Mouse (Mus musculus) limb, embryonic 14.5 days (tissue): Measurements from ENCODE around the gene Palld. TPM values are rescaled to one million over a fixed set of nuclear protein-coding genes. Genes with fewer than 3 reads are reported as not detected.

ENCODE experiments used
- ATAC-seq: fragments of 200-750 bp; cut with Nextera tagmentation; 2 replicates; pipeline ENCODE4 v1.8.0; 2017; ENCODE audit warnings: low read depth, moderate number of reproducible peaks, moderate TSS enrichment; ENCODE audit not compliant: low FRiP score
- DNase-seq: peaks from one replicate; pipeline ENCODE4 v3.0.0-alpha.2; 2015; ENCODE audit warnings: low spot score
- H3K27ac ChIP-seq: fragments of 300-500 bp; sonication (generic); replicated peaks from 2 replicates; pipeline ENCODE4 v1.5.1; 2014; ENCODE audit warnings: low read depth, mild to moderate bottlenecking, low read length, moderate library complexity, mixed read lengths
- H3K27me3 ChIP-seq: fragments of 300-500 bp; sonication (generic); 2 replicates; pipeline ENCODE4 v1.6.1; 2014; ENCODE audit warnings: low read length, mixed read lengths; ENCODE audit not compliant: control insufficient read depth, insufficient read depth
- H3K36me3 ChIP-seq: fragments of 300-500 bp; sonication (generic); 2 replicates; pipeline ENCODE4 v1.6.1; 2014; ENCODE audit warnings: mild to moderate bottlenecking, low read length, moderate library complexity, mixed read lengths; ENCODE audit not compliant: control insufficient read depth, insufficient read depth
- H3K4me1 ChIP-seq: fragments of 300-500 bp; sonication (generic); 2 replicates; pipeline ENCODE4 v1.6.1; 2014; ENCODE audit warnings: antibody characterized with exemption, low read length, mixed read lengths; ENCODE audit not compliant: control insufficient read depth, insufficient read depth
- H3K4me2 ChIP-seq: fragments of 300-500 bp; sonication (generic); replicated peaks from 2 replicates; pipeline ENCODE4 v1.6.1; 2014; ENCODE audit warnings: low read depth, mild to moderate bottlenecking, low read length, moderate library complexity; ENCODE audit not compliant: severe bottlenecking
- H3K4me3 ChIP-seq: fragments of 300-500 bp; sonication (generic); replicated peaks from 2 replicates; pipeline ENCODE4 v1.5.1; 2014; ENCODE audit warnings: low read length
- H3K9ac ChIP-seq: fragments of 300-500 bp; sonication (generic); 2 replicates; pipeline ENCODE4 v1.6.1; 2014; ENCODE audit warnings: mild to moderate bottlenecking, low read depth, low read length, moderate library complexity; ENCODE audit not compliant: severe bottlenecking
- H3K9me3 ChIP-seq: fragments of 300-500 bp; sonication (generic); 2 replicates; pipeline ENCODE4 v1.6.1; 2016; ENCODE audit warnings: low read length; ENCODE audit not compliant: control insufficient read depth
- POLR2A ChIP-seq: fragments of 200-500 bp; IDR thresholded peaks from 2 replicates; pipeline ENCODE4 v1.8.0; 2012; ENCODE audit warnings: inconsistent platforms, mild to moderate bottlenecking, moderate library complexity, borderline replicate concordance; ENCODE audit not compliant: insufficient read depth, insufficient read length; ENCODE audit errors: extremely low read depth
- WGBS: fragments of 180-500 bp; shearing (Covaris S2); extraction: QIAGEN DNeasy Blood & Tissue Kit; methylation state at CpG from one replicate; pipeline ENCODE4 v1.1.7; 2014; 5-methylcytosine and 5-hydroxymethylcytosine counted together
- polyA plus RNA-seq, 2 experiments: library from polyadenylated mRNA; depleted of rRNA in 1 of 2; stranded (reverse) in 1 of 2; unstranded in 1 of 2; fragments of >200 nt; fragmentation: Nextera tagmentation in 1 of 2; extraction: Ambion mirVana in 1 of 2; gene quantifications; 2 replicates each; pipeline versions ENCODE4 v1.2.1 to v1.2.3; 2012 to 2014

Palld gene
- polyA plus RNA-seq, 2 experiments: 61.4 to 99.0 TPM

- H3K9ac ChIP-seq: peak overlapping the region; percentile 6; the same call in 1 of the 2 replicates
- no peaks in the 10 kb centered on the region for H3K27me3 ChIP-seq
Measured at GRCm38 (mm10) chr8:61756971-61757965, 145.2 kb downstream of the Palld start.

GRCm38 (mm10) chr8:61755186-61755585 is 147.3 kb downstream of the Palld start:
- H3K36me3 ChIP-seq: peaks cover 7% of the 10 kb centered on the region
- peaks cover 31% of the 10 kb centered on the region for H3K4me1 ChIP-seq
- no peak overlapping the region for H3K4me2 ChIP-seq
- H3K9me3 ChIP-seq: no peaks in the 10 kb centered on the region
- ATAC-seq (no peak), DNase-seq (no peak)
- no peak overlapping the region for H3K9ac ChIP-seq
- WGBS: 69% methylated on average over 2 of the region's 2 CpGs
- H3K27me3 ChIP-seq: no peaks in the 10 kb centered on the region
- no peak overlapping the region for H3K27ac ChIP-seq
- no peak overlapping the region for H3K4me3 ChIP-seq
- no peak for TF ChIP-seq POLR2A

More at GRCm38 (mm10) chr8:61756971-61757965, 145.2 kb downstream of the Palld start:
- Histone ChIP-seq H3K27ac (peak overlapping the region; percentile 5; the same call in 1 of the 2 replicates), H3K4me3 (peak overlapping the region; percentile 66), H3K36me3 (peaks cover 6% of the 10 kb centered on the region), H3K9me3 (no peaks in the 10 kb centered on the region), H3K4me2 (peak overlapping the region; percentile 76), H3K4me1 (peaks cover 32% of the 10 kb centered on the region)
- DNase-seq: peak; percentile 47
- WGBS: 9% methylated on average over 18 of the region's 18 CpGs
- peak; percentile 25 for ATAC-seq
- no peak for TF ChIP-seq POLR2A

GRCm38 (mm10) chr8:61747070-61747469 is 155.4 kb downstream of the Palld start:
- no peak overlapping the region for H3K9ac ChIP-seq
- ATAC-seq: no peak
- H3K4me3 ChIP-seq: no peak overlapping the region
- no peaks in the 10 kb centered on the region for H3K27me3 ChIP-seq
- TF ChIP-seq POLR2A: no peak
- H3K36me3 ChIP-seq: peaks cover 5% of the 10 kb centered on the region; the same call in 1 of the 2 replicates
- 85% methylated on average over 5 of the region's 5 CpGs for WGBS
- H3K27ac ChIP-seq: no peak overlapping the region
- no peak overlapping the region for H3K4me2 ChIP-seq
- H3K4me1 ChIP-seq: peaks cover 26% of the 10 kb centered on the region
- no peak for DNase-seq
- no peaks in the 10 kb centered on the region; the same call in 1 of the 2 replicates for H3K9me3 ChIP-seq

- Histone ChIP-seq H3K27ac (peak overlapping the region; percentile 20; the same call in 1 of the 2 replicates), H3K36me3 (peaks cover 5% of the 10 kb centered on the region; the same call in 1 of the 2 replicates), H3K4me2 (0 out of 2 replicates have a peak overlapping the region, but pooled peaks have one; percentile 14), H3K4me1 (peaks cover 26% of the 10 kb centered on the region), H3K27me3 (no peaks in the 10 kb centered on the region), H3K9me3 (no peaks in the 10 kb centered on the region; the same call in 1 of the 2 replicates), H3K9ac (no peak overlapping the region), H3K4me3 (no peak overlapping the region)
- DNase-seq (peak; percentile 74), ATAC-seq (peak; percentile 82)
- no peak for TF ChIP-seq POLR2A
- 15% methylated on average over 10 of the region's 10 CpGs for WGBS
Measured at GRCm38 (mm10) chr8:61745181-61745980, 157.1 kb downstream of the Palld start.
